Mouse (Mus musculus) liver, adult (tissue): Measurements from ENCODE around the gene Mipep.

Source experiments
- GATA4 ChIP-seq: IDR thresholded peaks from 2 replicates; pipeline ENCODE4 v1.6.1; 2014; ENCODE audit warnings: mild to moderate bottlenecking, low read length; ENCODE audit not compliant: insufficient replicate concordance

The Mipep gene

GRCm38 (mm10) chr14:60926011-60926410, 141.6 kb downstream of the Mipep start:
- no peak for TF ChIP-seq GATA4

GRCm38 (mm10) chr14:60935705-60936104, 151.3 kb downstream of the Mipep start:
- no peak for TF ChIP-seq GATA4

GRCm38 (mm10) chr14:60937481-60938039, 153.2 kb downstream of the Mipep start:
- no peak for TF ChIP-seq GATA4
